Mouse (Mus musculus) layer of hippocampus, postnatal 36 days (tissue): ENCODE measurements at regions not wholly inside any gene's neighbourhood (a gene's known extent, or its start where the extent isn't known, plus 50 kb on each side); places are given as distances from the start of the nearest gene placed in this dataset.

Experiments
- DNase-seq, 2 experiments: peaks; one replicate each; pipeline ENCODE4 v3.0.0; 2022

- DNase-seq = peak; percentile 91 to 93
Observed at GRCm38 (mm10) chr1:61181099-61181821, 203.5 kb downstream of the Icos start.

- no peak for DNase-seq
Observed at GRCm38 (mm10) chr1:61187381-61188100, 209.8 kb downstream of the Icos start.

- DNase-seq = no peak
Observed at GRCm38 (mm10) chr1:61190921-61191320, 213.2 kb downstream of the Icos start.

GRCm38 (mm10) chr1:61198549-61199062 is 220.9 kb downstream of the Icos start:
- no peak for DNase-seq

- no peak for DNase-seq
Observed at GRCm38 (mm10) chr1:61201006-61201405, 223.3 kb downstream of the Icos start.

GRCm38 (mm10) chr1:61202079-61202478 is 224.4 kb downstream of the Icos start:
- DNase-seq = no peak

- no peak for DNase-seq
Observed at GRCm38 (mm10) chr1:61203170-61203569, 225.4 kb downstream of the Icos start.

- no peak for DNase-seq
Observed at GRCm38 (mm10) chr1:61203612-61204011, 225.9 kb downstream of the Icos start.

- DNase-seq = no peak
Observed at GRCm38 (mm10) chr1:61205137-61205536, 227.4 kb downstream of the Icos start.

- DNase-seq = no peak
Observed at GRCm38 (mm10) chr1:61206861-61207380, 229.2 kb downstream of the Icos start.

- DNase-seq = no peak
Observed at GRCm38 (mm10) chr1:61208386-61208785, 230.7 kb downstream of the Icos start.

GRCm38 (mm10) chr1:61221131-61221530 is 243.4 kb downstream of the Icos start:
- no peak for DNase-seq

- DNase-seq = no peak
Observed at GRCm38 (mm10) chr1:61228942-61229341, 251.2 kb downstream of the Icos start.

GRCm38 (mm10) chr1:61233001-61233400 is 255.3 kb downstream of the Icos start:
- no peak for DNase-seq

- DNase-seq = no peak
Observed at GRCm38 (mm10) chr1:61233476-61234297, 256.0 kb downstream of the Icos start.

- DNase-seq = no peak
Observed at GRCm38 (mm10) chr1:61234298-61234682, 256.6 kb downstream of the Icos start.

- no peak for DNase-seq
Observed at GRCm38 (mm10) chr1:61236511-61236910, 258.8 kb downstream of the Icos start.

GRCm38 (mm10) chr1:61238668-61239067 is 260.9 kb downstream of the Icos start:
- DNase-seq = no peak

GRCm38 (mm10) chr1:61257561-61257960 is 279.8 kb downstream of the Icos start:
- DNase-seq = no peak

GRCm38 (mm10) chr1:61263466-61263865 is 285.7 kb downstream of the Icos start:
- DNase-seq = no peak

GRCm38 (mm10) chr1:61265706-61266127 is 288.0 kb downstream of the Icos start:
- no peak for DNase-seq

- DNase-seq = no peak
Observed at GRCm38 (mm10) chr1:61273843-61274242, 296.1 kb downstream of the Icos start.

- DNase-seq = no peak
Observed at GRCm38 (mm10) chr1:61274244-61274643, 296.5 kb downstream of the Icos start.
